Mouse (Mus musculus) spleen, adult 2 months (tissue): ENCODE measurements around the gene Sec14l2. TPM values are rescaled to one million over a fixed set of nuclear protein-coding genes. Genes with fewer than 3 reads are reported as not detected.

Source experiments
- DNase-seq, 2 experiments: peaks; one replicate each; pipeline versions ENCODE4 v3.0.0 to v3.0.0-alpha.2; 2012 to 2021; ENCODE audit warnings: low spot score in 2 of 2, low read depth in 1 of 2
- H3K27ac ChIP-seq: fragments of 200-500 bp; 2 replicates; pipeline ENCODE4 v1.5.1; 2012; ENCODE audit warnings: low read length, inconsistent platforms; ENCODE audit not compliant: insufficient read depth
- H3K27me3 ChIP-seq: fragments of 200-500 bp; 2 replicates; pipeline ENCODE4 v1.6.1; 2012; ENCODE audit warnings: mild to moderate bottlenecking, moderate library complexity, low read length, inconsistent platforms; ENCODE audit not compliant: control insufficient read depth, insufficient read depth
- H3K36me3 ChIP-seq: fragments of 200-500 bp; 2 replicates; pipeline ENCODE4 v1.6.1; 2012; ENCODE audit warnings: mild to moderate bottlenecking, low read length, inconsistent platforms; ENCODE audit not compliant: control insufficient read depth, insufficient read depth
- H3K4me1 ChIP-seq: fragments of 200-500 bp; 2 replicates; pipeline ENCODE4 v1.6.1; 2011; ENCODE audit warnings: inconsistent platforms; ENCODE audit not compliant: control insufficient read depth, insufficient read depth, insufficient read length
- H3K4me3 ChIP-seq: fragments of 200-500 bp; 2 replicates; pipeline ENCODE4 v1.5.1; 2011; ENCODE audit warnings: mild to moderate bottlenecking, inconsistent platforms; ENCODE audit not compliant: insufficient read depth, insufficient read length; ENCODE audit errors: extremely low read depth
- CTCF ChIP-seq: fragments of 200-500 bp; IDR thresholded peaks from 2 replicates; pipeline ENCODE4 v1.5.1; 2011; ENCODE audit warnings: mild to moderate bottlenecking, inconsistent platforms; ENCODE audit not compliant: insufficient read depth, insufficient read length, insufficient replicate concordance; ENCODE audit errors: extremely low read depth
- POLR2A ChIP-seq: fragments of 200-500 bp; IDR thresholded peaks from 2 replicates; pipeline ENCODE4 v1.6.1; 2011; ENCODE audit warnings: low read depth, low read length, inconsistent platforms
- WGBS: fragments of 180-500 bp; shearing (Covaris S2); methylation state at CpG from one replicate; pipeline ENCODE4 v1.1.7; 2018; 5-methylcytosine and 5-hydroxymethylcytosine counted together
- polyA plus RNA-seq: library from polyadenylated mRNA; depleted of rRNA; stranded (reverse); fragments of >200 nt; gene quantifications from 2 replicates; pipeline ENCODE4 v1.2.3, GENCODE M21; 2012

Gene Sec14l2
- polyA plus RNA-seq, 1 experiment = 1.9 TPM

DNA sequence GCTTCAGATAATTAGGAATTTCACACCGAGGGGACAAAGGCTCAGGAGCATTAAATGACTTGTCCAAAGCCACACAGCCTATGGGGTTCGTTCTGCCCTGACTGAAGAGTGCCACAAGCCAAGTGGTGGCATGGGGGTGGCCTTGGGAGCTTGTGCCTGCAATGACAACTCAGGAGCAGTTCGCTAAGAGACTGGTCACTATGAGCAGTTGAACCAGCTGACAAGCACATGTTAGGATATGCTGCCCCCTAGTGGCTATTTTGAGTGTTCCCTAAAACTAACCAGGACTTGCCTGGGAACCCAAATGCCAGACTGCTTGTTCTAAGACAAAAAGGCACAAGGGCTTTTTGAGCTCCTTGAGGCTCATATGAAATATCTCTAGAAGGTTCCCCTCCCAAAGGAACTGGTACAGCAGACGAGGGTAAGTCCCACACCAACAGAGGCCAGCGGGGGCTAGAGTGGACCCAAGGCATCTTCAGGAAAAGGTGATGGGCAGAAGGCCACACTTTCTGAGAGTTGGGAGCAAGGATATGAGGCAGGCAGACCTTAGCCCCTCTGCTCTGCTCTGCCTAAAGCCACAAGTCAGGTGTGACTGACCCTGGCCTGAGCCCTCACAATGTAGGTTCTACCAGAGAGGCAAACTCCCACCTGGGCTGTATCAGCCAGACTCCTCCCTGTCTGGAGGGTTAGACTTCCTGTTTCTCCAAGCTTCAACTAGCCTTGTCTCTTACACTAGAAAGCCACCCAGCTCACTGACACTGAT is 39.7 kb downstream of the Sec14l2 start:
- H3K4me3 ChIP-seq = no peak overlapping the region
- no peaks in the 10 kb centered on the region for H3K27me3 ChIP-seq
- no peak for TF ChIP-seq POLR2A
- TF ChIP-seq CTCF = peak; percentile 25; the same call in 1 of the 2 replicates
- 45% methylated on average over 5 of the region's 5 CpGs for WGBS
- DNase-seq = no peak
- no peaks in the 10 kb centered on the region for H3K36me3 ChIP-seq
- no peak overlapping the region for H3K27ac ChIP-seq
- H3K4me1 ChIP-seq = no peaks in the 10 kb centered on the region

DNA sequence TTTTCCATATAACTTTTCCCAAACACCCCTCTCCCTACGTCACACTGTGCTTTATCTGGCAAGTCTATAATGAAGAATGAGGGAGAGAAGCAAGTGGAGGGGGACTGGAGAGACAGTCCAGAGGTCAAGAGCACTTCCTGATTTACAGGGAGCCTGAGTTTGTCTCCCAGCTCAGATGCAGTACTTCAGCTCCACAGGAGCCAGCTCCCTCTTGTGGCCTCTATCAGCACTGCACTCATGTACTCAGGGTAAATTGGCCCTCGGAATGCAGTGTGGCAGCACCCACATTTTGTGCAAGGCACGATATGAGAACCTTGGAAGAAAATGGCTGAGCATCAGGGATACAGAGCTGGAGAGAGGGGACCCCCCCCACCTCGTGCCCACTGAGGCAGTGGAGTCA is 43.0 kb downstream of the Sec14l2 start:
- H3K4me3 ChIP-seq = no peak overlapping the region
- WGBS = 13% methylated on average over 4 of the region's 4 CpGs
- no peak overlapping the region for H3K27ac ChIP-seq
- TF ChIP-seq CTCF (peak; percentile 70; the same call in 1 of the 2 replicates), POLR2A (no peak)
- no peaks in the 10 kb centered on the region for H3K4me1 ChIP-seq
- H3K36me3 ChIP-seq = no peaks in the 10 kb centered on the region
- no peaks in the 10 kb centered on the region for H3K27me3 ChIP-seq
- DNase-seq = peak in 1 of 2 experiments; percentile 37

DNA sequence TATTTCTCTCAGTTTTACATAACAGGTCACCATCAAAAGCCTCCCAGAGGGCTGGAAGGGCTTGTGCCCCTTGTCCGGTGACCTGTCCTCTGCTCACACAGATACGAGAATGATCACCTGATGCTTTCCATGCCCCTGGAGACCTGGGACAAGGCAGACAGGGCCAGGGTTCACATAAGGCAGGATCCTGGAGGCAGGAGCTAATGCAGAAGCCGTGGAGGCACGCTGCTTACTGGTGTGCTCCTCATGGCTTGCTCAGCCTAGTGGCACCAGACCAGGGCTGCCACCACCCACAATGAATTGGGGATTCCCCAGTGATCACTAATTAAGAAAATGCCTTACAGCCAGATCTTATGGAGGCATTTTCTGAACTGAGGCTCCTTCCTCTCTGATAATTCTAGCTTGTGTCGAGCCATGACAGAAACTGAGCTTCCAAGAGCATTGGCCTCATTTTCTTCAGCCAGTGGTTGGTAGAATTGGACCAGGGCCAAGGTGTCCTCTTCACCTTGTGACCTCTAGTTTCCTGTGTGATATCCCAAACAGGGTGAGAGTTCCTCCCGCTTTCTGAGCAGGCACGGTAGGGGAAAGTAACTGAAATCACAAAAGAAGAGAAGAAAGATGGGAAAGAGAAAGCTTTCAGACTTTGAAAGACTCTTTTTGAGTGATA is 44.8 kb downstream of the Sec14l2 start:
- WGBS = 78% methylated on average over 7 of the region's 7 CpGs
- Histone ChIP-seq H3K27me3 (no peaks in the 10 kb centered on the region), H3K4me1 (no peaks in the 10 kb centered on the region), H3K36me3 (no peaks in the 10 kb centered on the region), H3K4me3 (no peak overlapping the region), H3K27ac (no peak overlapping the region)
- DNase-seq = no peak
- TF ChIP-seq CTCF (no peak), POLR2A (no peak)

DNA sequence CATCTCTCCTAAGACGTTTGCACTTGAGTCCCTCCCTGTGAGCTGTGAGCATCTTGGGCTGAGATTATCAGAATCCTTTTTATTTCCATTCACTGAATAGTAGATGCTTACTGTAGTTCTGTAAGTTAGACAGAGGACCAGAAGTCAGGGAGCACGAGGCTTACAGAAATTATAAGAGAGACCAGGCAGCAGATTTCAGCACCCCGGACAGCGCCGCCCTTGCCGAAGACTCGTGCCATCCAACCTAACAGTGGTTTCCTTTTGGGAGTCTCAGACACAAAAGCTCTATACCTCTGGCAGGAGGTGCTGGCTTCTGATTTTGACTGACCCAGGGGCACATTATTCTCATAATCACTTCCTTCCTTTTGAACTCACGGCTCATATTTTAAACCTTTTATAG is 46.6 kb downstream of the Sec14l2 start:
- WGBS = 10% methylated on average over 8 of the region's 8 CpGs
- no peak for TF ChIP-seq CTCF
- no peak for TF ChIP-seq POLR2A
- no peaks in the 10 kb centered on the region for H3K36me3 ChIP-seq
- H3K4me1 ChIP-seq = no peaks in the 10 kb centered on the region
- no peak for DNase-seq
- H3K4me3 ChIP-seq = no peak overlapping the region
- H3K27ac ChIP-seq = no peak overlapping the region
- no peaks in the 10 kb centered on the region for H3K27me3 ChIP-seq

DNA sequence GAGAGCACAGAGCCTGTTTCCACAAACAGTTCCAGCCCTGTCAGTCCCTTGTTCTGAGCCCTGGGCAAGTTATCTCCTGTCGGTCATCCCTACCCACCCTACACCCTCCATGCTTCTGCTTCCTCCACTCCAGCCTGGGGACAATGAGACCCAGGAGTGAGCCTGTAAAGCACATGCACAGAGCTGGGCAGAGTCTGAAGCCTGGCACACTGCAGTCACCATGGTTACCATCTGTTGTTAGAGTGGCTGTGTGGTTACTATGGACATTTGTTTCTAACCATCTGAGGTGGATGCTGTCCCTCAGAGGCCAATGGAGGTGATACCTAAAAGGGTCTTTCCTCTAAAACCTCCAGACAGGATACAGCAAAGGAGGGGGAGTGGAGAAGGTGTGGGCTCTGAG is 53.6 kb downstream of the Sec14l2 start:
- no peak overlapping the region for H3K4me3 ChIP-seq
- TF ChIP-seq POLR2A (no peak), CTCF (no peak)
- no peaks in the 10 kb centered on the region for H3K27me3 ChIP-seq
- 79% methylated on average over 1 of the region's 1 CpGs for WGBS
- no peaks in the 10 kb centered on the region for H3K36me3 ChIP-seq
- no peak overlapping the region for H3K27ac ChIP-seq
- no peaks in the 10 kb centered on the region for H3K4me1 ChIP-seq
- DNase-seq = no peak

DNA sequence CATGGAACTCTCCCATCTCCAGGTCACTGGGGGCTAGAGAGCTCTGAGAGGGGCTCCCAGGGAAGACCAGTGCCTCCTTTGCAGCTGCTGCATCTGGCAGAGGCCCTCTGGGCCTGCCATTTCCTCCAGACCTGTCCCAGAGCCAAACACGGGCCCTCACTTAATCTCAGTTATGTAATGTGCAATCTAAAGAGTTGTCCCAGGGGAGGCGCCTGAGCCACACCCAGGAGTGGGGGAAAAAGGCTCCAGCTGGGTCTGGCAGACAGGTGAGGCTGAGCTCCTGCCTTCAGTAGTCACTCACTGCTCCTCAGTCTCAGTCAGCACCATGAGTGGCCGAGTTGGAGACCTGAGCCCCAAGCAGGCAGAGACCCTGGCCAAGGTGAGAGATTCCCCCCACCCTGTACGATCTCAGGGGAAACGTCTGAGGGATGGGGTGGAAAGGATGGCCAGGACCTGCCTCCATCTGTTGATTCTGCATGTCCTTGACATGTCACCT is 58.5 kb downstream of the Sec14l2 start, which contains the start of gene Sec14l3:
Sec14l3 (plus strand) TSS at position 215 of the 496 bp plus-strand sequence.
- H3K4me3 ChIP-seq = no peak within 1 kb of the TSS
- no peaks in the 10 kb centered on the region for H3K4me1 ChIP-seq
- TF ChIP-seq POLR2A (no peak), CTCF (no peak)
- DNase-seq = no peak
- WGBS = 54% methylated on average over 5 of the region's 5 CpGs
- no peak within 1 kb of the TSS for H3K27ac ChIP-seq
- H3K36me3 ChIP-seq = no peaks in the 10 kb centered on the region
- no peaks in the 10 kb centered on the region for H3K27me3 ChIP-seq
